Comparison of ENCODE assay signal across 18 mouse cellular contexts in the genomic region with DNA sequence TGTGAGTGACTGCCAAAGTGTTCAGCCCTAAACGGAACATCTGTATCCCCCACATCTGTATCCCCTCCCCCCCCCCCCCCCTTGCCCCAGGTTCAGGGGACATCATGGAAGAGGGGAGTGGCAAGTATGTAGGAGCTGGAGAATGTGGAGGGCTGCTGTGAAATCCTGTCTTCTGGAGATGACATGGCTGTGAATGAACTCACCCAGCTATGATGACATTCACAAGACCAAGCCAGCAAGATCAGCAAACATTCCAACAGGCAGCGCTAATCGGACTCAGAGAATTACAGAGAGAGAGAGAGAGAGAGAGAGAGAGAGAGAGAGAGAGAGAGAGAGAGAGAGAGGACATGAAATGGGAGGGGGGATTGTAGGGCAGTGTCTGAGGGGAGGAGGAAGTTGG. TPM values are rescaled to one million over a fixed set of nuclear protein-coding genes. Genes with fewer than 3 reads are reported as not detected.
A peak's percentile ranks its signal among the peaks of the same experiment; 100 is the strongest.
DNase-seq lines count a peak whose midpoint lies in the region.
"Had no signal": no experiment of that assay in that cellular context is flagged by ENCODE, and none has a peak within 500 bp of the region (broad histone marks: within the 10 kb centered on the region; RNA-seq: fewer than 3 reads in every experiment).

No protein-coding gene starts in this region.

- intact Hi-C loops in heart, postnatal 10 days (cut with DNase I), result no loop called here

- DNase-seq in heart, adult 11 months, result peak; percentile 80
- DNase-seq in heart, adult 8-10 months (ENCODE audit: low spot score), result no peak
- DNase-seq in lung, postnatal 10 days, result peak; percentile 36
- DNase-seq in lung, postnatal 25 days (ENCODE audit: low spot score), result no peak
- DNase-seq in heart, postnatal 10 days, result peak; percentile 56 to 59
- DNase-seq in adipocyte (ENCODE audit: low spot score), result no peak
- no peak for DNase-seq in T-cell, adult 2 months (ENCODE audit: low spot score)
- DNase-seq: adrenal gland, adult 8-10 months; cerebellum, adult 11-12 months; cerebellum, postnatal 10 days; forebrain, postnatal 0 days; layer of hippocampus, adult 9-11 months; left cerebral cortex, postnatal 4 days; lung, postnatal 14 days; right cerebral cortex, adult 18-20 months; right cerebral cortex, postnatal 4 days; thymus, adult 2 months; thymus, postnatal 4 days had no signal

RNA-seq across cellular contexts. Expression of gene Snrnp48, which starts 46.5 kb away (rescaled TPM):
- 10 to 100 TPM in 2 of 4 experiments, 1 to 10 TPM in 2; 6.5 to 15.6 (median 10.9) TPM for total RNA-seq in heart, adult 8-10 months (2022)
- 10 to 100 TPM; 10.7 to 11.0 TPM for total RNA-seq in heart, postnatal 10 days (2021)

Comparison
In these comparisons a context has a peak if more than half of its experiments do, and no peak if none do; other contexts are left out.
1. DNase-seq: peak in heart, adult 11 months (single experiment), lung, postnatal 10 days (single experiment) and heart, postnatal 10 days (2 of 2); none in heart, adult 8-10 months (single experiment), lung, postnatal 25 days (single experiment), adipocyte (single experiment) and T-cell, adult 2 months (single experiment).